Mouse (Mus musculus): ENCODE measurements at regions not wholly inside any gene's neighbourhood (a gene's known extent, or its start where the extent isn't known, plus 50 kb on each side); places are given as distances from the start of the nearest gene placed in this dataset.

DNA sequence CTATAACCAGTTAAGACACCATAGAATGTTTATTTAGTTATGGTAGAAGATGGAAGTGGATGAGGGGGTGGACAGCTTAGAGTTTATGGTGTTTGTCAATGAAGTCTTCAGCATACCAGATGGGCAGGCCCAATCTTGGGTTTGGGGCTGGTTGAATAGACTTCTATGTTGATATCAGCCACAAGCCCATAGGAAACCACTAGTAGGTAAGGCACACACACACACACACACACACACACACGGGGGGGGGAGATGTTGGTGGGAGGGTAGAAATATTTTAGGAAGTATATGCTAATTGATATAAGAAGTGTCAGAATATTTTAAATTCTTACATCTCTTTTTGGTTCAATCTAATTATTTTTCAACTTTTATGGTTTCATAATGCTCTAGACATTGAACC lies 72.4 kb downstream of the Cd24a start:
- TF ChIP-seq MAFK (IDR thresholded peaks at IDR 0.05; ENCODE audit: insufficient read depth, low read depth, low read length) (no peak), CHD2 (IDR thresholded peaks at IDR 0.05; ENCODE audit: low read depth, low read length) (no peak), ZC3H11A (IDR thresholded peaks at IDR 0.05; ENCODE audit: borderline replicate concordance, low read depth, low read length) (no peak), HCFC1 (IDR thresholded peaks at IDR 0.05; ENCODE audit: borderline replicate concordance, insufficient read depth, low read length) (no peak), ZNF384 (IDR thresholded peaks at IDR 0.05; ENCODE audit: low read depth, low read length) (no peak)

All from ES-E14 (cell line).